Mouse (Mus musculus) gastrocnemius, postnatal 10 days (tissue): ENCODE measurements around the gene Grm8. TPM values are rescaled to one million over a fixed set of nuclear protein-coding genes. Genes with fewer than 3 reads are reported as not detected.

Experiments used
- DNase-seq: peaks from one replicate; pipeline ENCODE4 v3.0.0; 2021; ENCODE audit warnings: mixed read lengths
- long read RNA-seq, 2 experiments: library from polyadenylated mRNA; stranded (forward); transcript quantifications; one replicate each; pipeline ENCODE4 v2.0.0; 2021
- total RNA-seq, 2 experiments: library from RNA; stranded (reverse); gene quantifications; 2 replicates each; pipeline ENCODE4 v1.2.3; 2021

Grm8 gene
- under 1 TPM; 0.38 to 0.45 TPM for total RNA-seq
- long read RNA-seq, experiment 1, result 0 reads
- long read RNA-seq, experiment 2, result 0 reads

DNA sequence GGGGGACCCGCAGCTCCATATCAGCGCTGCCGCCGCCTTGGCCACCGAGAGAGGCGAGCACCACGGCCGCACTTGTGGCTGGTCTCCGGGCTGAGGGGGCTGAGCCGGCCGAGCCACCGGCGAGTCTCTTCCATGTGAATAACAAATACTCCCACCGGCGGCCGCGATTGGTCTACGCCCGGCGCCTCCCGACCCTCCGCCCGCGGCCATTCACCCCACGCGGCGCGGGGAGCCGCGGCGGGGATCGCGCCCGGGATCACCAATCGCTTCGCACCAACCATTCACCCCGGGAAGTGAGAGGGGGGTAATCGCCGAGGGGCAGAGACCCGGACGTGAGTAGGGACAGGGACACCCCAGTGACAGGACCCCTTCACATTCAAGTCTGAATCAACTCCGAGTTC lies at the start of gene Grm8:
TSS of gene Grm8 (minus strand) at position 178 of the 401 bp plus-strand sequence.
- peak; percentile 32 for DNase-seq

DNA sequence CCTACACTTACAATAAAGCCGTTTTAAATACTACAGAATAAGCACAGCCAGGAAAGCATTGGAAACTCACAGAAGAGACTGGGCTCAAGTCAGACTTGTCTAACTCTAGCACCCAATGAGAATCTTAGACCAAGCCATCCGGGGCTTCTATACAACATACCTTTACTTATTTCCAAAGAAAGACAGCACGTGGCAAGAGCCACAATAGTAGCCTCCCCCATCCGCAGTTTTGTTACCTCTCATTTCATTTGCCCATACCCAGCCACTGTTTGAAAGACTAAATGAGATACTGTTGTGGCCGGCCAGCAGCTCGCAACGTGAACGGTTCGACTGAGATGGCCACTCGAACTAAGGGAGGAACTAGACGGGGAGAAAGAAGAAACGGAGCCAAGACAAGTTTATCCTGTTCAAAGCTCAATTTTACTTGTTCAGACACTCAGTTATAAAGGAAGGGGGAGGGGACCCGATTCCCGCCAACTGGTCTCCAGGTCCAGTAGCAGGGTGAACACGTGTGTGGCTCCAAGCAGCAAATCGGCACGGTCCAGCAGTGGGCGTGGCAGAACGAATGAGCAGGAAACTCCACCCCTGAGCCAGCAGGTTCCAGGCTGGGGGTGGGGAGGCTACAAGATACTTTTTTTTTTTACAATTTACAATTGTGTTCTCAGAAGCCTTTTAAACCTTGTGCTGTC lies 35.0 kb upstream of the Grm8 start:
- DNase-seq, result no peak

DNA sequence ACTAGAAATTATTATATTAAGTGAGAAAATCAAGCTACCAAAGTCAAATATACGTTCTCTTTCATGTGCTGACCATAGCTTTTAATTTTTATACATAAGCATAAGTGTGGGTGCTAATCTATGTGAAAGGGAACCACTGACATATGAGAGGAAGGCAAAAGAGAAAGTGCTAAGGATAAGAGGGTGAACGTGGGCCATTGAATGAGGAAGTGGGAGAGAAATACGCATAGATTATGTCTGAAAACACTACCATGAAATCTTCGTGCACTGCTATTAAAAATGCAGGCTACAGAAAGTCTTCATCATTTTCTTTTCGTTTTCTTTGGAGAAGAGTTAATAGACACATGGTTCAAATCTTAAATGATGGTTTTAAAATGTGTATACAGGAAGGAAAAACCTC lies 25.4 kb upstream of the Grm8 start:
- DNase-seq, result no peak

DNA sequence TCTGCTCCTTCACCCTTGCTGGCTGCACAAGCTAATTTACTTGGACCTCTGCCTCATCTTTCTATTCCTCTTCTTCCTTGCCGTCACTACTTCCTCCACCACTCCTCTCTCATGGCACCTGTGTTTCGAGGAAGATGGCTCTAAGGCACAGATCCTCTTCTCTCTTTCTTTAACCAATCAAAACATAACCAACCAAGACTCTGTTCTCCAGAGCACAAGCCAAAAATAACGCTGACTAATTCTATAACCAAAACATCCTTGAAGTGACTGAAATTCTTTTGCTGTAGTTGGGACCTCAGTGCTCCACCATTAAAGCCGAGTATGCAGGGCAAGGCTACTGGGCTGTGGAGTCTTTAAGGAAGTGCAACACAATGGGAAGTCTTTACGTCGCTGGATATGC lies 11.5 kb upstream of the Grm8 start:
- DNase-seq, result no peak

DNA sequence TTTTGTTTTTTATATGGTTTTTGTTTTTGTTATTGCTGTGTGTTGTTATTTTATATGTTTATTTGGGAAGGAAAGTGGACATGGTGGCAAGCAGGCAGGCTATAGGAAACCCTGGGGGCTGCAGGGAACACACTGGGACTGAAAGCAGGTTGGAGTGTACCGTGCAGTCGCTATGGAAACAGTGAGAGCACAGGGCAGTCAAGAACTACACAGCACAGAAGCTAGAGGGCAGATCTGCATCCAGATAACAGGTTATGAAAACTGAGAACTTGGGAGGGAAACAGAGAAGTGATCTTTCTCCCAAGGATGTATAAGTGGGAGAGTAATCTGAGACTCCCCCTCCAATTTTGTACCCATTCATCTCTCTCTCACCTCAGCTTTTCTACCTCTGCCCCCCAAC lies 7.4 kb upstream of the Grm8 start:
- no peak for DNase-seq

DNA sequence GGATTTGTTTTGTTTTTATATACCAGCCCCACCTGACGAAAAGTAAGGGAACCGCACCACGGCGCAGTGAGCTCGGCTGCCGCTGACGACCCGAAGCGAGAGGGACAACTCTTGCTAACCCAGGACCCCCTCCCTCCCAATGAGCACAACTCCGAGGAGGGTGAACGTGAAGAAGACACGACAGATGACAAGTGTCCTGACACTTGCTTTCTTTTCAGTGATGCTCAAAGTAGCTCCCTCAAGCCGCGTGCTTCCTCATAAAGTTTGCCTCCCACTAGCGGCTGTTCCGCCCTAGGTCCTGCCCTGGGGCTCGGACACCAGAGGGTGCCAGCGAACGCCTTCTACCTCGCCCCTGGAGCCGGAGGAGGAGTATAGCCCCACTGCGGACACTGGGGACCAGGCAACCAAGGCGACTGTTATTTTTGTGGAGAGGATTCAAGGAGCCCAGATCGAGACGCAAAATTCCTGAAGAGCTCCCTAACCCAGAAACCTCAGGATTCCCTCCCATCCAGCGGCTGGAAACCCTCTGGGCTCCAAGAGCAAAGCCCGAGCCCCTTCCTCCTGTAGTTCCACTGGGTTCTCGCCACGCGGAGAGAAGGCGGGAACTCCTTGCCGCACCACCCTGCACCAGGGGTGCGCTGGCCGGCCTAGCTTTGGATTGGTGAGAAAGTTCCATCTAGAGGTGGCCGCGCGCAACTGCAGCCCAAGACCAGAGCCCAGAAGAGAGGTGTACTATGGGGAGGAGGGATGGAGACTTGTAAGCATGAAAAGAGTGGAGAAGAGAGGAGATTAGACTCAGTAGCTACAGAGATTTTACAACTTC lies 644 bp upstream of the Grm8 start:
- peak; percentile 69 for DNase-seq

DNA sequence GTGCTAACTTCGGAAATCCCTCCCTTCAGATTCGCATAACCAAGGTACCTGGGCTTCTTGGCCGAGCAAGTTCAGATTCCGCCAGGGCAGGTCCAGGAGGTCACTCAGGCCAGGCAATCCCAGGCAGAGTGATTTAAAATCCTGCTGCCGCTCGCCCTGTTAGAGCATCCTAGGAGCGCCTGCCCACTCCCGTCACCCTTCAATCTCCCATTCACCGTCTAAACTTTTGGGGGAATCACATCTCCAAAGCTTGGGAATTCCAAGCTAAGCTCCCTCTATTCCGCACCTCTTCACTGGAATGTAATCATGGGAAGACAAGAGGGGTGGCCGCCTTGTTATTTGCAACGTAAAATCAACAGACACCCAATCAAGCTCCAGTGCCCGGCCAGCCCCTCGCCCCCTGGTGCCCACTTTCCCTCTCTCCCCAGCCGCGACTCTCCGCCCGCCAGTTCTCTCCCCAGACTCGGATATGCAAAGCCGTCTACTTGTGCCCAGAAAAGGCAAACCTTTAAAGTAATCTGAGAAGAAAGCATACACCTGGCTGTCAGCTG lies 652 bp downstream of the Grm8 start:
- DNase-seq, result peak; percentile 7

DNA sequence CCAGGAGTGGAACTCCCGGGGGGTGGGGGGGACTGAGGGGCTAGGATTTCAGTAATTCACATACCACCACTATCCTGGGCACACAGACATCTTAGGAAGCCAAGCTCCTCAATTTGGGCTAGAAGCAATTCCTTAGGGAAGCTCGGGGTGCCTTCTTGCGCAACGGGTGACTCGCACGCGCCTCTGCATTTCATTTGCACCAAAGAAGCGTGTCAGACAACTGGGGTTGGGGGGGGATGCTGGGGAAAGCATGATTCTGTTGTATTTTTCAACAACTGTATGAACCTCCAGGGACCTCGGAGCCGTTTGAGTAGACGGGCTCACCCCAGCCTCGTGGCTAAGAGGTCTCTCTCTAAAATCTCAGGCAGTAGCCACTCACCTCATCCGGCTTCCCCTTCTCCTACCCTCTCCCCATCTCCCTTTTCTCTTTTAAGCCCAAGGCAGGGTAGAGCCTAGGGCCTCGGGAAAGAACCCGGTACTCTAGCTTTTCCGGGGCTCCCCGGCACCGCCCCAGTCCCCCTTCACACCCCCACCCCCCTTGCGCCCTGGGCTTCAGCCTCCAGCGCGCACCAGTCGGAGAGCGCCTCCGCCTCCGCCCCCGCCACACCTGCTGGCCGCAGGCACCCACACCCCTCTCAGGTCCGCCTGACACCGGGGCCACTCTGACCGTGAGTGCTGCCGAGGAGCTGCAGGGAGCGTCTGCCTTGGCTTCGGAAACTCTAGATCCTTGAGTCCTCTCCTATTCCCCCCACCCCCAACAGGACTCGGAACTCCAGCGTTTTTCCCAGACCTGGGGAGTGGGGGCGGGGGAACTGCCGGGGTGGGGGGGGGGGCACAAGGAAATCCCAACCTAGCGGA lies 1.5 kb downstream of the Grm8 start:
- no peak for DNase-seq

DNA sequence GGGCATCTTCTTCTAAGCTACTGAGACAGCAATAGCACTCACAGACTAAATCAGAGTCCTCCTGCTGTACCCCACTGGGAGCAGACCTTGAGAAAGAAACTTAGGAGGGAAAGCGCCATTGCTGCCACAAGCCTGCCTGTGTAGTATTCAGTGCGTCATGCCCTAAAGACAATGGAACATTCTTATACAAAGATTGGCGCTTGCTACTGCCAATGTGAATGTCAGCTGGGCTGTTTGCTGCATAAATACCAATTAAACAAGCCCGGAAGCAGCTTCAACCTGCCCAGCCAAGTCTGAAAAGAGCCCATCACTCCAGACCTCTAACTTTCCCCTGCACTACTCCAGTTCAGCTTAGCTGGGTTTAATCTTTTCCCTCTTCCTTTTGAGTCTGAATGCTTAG lies 2.9 kb downstream of the Grm8 start:
- DNase-seq, result no peak

DNA sequence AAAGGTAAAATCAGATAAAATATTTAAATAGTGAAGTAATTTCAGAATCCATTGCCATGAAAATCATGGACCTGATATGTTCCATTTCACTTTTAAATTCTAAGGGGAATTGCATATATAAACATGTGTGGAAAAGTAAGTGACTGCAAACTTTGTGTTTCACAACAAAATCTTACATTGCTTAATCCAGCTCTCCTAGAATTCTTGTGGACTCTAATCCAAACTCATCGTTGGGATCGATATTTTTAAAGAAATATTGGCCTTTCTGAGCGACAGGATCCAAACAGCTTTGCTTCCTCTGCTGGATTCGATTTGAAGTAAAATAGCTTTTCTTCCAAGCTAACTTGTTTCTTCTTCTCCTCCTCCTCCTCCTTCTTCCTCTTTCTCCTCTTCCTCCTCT lies 6.1 kb downstream of the Grm8 start:
- no peak for DNase-seq

DNA sequence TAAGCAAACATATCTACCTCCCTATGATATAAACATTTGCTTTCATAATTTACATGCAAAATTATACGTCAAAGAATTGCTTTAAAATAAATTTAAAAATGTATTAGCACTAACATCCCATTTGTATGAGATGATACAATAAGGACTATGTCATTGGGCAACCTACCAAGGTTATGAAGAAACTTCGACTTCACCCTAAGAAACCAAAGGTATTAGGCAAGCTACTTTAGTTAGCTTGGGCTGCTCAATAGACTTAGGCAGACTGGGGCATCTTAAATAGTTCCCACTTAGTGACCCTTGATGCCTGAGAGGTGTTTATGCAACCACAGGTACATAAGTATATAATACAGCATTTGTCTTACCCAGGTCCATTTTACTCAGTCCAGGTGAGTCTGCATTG lies 19.5 kb downstream of the Grm8 start:
- no peak for DNase-seq

DNA sequence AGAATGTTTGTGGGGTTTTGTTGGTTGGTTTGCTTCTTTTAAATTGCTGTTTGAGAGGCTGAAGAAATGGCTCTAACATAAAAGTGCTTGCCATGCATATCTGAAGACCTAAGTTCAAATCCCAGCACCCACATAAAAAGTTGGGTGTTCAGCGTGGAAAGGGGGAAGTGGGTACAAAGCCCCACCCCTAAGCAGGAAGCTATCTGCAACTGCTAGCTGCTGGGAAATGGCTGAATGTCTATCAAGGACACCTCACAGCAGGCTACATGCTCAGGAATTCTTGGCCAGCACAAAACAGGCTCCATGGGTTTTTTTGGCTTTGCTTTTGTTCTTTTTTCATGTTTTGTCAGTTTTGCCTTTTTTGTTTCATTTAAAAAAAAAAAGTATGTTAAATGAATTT lies 20.1 kb downstream of the Grm8 start:
- DNase-seq, result no peak

DNA sequence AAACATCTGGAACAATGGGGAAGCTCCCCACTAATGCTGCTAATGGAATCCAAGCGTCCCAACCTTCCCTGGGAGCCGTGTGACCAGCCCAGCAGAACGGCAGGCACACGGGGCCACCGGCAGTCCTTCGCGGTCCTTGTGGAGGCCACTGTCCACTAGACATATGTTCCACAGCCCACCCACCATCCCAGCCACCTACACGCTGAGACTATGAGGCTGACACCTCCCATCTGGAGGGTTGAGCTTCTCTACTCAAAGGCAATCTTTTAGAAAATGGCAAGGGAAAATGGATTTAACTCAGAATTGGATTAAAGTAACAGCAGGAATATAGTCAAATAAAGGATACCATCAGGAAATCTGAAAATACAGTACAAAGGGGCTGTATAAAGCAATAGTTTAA lies 23.4 kb downstream of the Grm8 start:
- DNase-seq, result no peak

DNA sequence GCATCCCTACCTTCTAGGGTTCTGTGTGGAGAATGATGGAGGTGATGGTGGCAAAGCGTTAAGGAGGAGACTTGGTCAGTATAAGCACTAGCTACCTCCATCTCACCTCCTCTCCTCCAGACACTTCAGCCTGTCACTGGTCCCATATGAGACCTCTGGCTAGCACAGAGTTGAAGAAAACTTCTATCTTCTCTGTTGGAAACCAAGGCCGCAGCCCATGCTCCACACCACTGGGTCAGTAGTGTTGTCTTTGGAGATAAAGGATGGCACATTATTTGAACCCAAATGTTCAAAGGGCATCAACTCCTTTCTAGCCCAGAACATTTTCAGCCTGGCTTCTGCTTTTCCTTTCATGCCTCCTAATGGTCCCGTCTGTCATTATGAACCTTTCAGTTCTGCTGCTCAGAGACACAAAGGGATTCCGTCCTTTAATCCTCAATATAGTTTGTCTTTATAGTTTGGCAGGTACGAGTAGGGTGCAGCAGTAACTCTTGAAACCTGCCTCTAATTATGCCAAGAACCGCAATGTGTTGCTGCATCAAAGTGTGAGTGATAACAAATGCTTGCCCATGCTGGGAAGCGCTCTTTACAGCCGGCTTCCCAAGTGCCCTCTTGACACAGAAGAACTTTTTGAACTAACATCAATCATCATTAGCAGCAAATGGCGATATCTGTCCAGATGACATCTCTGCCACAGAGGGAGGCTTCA lies 32.2 kb downstream of the Grm8 start:
- no peak for DNase-seq

DNA sequence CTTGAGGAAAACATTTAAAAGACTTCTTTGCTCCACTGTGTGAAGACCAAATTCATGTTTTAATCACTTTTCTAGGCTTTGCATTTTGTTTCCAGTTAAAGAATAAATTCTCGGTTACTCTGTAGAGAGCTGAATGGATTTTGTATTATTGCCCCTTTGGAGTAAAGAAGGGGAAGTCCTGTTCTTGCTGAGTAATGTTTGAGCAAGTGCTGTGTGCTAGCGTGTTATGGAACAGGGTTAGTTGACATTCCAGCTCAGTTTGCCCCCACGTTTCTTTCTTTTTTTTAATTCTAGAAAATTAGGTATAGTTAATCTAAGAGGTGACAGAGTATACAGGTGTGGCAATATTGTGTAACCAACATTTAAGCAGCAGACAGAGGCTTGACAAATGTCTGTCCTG lies 35.0 kb downstream of the Grm8 start:
- no peak for DNase-seq

DNA sequence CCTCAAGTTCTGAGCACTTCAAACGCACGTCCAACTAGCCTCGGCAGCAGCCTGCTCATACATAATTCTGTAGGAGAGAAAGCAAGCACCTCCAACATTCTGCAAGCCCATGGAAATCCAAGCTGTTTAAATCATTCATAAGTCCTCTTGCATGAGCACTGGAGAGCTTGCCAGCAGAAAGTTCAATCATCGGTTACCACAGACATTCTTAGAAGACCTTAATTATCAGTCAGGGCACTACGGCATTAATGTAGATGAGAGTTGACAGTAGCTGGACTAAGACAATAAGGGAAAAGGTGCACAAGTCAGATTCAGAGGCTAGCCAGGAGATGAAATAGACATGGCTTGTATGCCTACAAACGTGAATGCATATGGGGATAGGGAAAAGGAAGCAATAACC lies 42.5 kb downstream of the Grm8 start:
- no peak for DNase-seq

DNA sequence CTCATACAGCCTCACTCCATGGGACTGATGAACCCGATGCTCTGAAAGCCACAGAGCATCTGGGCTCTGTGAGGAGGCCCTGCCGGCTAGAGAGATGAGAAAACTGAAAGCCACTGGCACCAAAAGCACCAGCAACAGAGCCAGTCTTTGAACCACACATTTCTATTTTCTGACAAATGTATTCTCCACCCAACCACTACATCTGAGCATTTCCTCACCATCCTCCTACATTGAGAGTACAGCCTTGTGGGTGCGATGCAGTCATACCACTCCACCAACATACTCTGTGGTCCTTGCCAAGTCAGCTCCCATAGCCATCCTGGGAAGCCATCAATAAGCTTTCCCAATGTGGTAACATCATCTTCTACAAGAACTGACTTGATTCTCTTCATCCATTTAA lies 43.1 kb downstream of the Grm8 start:
- DNase-seq, result no peak

DNA sequence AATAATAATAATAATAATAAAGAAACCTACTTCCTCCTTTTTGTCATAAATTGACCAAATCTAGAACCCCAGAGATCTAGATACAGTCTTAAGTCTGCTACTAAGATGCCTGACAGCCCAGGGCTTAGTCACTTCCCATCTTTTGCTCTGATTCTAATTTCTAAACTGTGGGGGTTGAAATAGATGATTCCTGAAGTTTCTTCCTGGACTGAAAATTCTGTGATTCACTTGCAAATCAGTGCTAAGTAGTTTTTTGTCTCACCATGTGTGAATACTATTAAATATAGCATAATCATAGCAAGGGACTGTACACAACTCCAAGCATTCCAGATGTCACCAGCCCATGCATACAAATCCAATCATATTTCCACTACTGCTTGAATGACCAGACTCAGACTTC lies 44.0 kb downstream of the Grm8 start:
- no peak for DNase-seq

DNA sequence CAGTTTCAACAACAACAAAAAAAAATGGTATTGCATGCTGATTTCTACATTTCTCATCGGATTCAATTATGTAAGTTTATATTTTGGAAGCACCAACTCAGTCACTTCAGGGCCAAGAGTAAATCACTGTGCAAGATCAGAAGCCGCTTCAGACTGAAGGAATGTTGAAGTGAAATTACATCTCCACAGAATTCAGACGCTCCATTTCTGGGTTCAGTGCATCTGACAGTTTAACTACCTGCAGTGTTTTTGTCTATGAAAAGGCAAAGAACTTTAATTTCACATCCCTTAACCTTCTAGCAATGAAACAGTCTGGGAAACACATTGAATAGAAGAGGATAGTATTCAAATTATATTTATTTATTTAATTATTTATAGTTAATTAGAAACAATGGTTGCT lies 59.4 kb downstream of the Grm8 start:
- DNase-seq, result no peak

DNA sequence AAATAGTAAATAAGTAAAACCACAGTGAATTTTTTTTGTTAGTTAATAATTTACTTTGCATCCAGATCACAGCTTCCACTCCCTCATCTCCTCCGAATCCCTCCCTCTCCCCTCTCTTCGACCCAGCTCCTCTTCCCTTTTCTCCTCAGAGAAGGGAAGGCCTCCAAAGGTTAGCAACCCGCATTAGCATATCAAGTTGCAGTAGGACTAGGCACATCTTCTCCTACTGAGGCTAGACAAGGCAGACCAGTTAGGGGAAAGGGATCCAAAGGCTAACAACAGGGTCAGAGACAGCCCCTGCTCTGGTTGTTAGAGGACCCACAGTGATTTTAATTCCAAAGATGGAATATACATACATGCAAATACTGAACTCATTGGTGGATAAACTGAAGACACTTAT lies 60.5 kb downstream of the Grm8 start:
- DNase-seq, result no peak

DNA sequence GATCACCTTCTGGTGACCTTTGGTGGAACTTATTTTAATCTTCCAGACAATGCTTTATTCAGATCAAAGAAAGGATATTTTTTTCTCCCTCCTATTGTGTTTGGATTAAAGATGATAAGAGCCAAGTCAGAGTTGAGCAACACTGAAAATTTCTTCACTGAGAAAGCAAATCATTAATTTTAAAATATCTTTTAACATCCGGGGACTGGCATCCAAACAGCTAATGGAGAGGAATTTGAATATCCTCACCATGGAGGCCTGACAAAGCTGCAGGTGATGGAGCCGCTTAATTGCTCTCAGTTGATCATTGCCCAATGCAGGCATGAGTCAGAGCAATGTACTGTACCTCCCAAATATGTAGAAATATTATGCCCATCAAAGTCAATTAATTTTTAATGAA lies 83.0 kb downstream of the Grm8 start:
- no peak for DNase-seq

DNA sequence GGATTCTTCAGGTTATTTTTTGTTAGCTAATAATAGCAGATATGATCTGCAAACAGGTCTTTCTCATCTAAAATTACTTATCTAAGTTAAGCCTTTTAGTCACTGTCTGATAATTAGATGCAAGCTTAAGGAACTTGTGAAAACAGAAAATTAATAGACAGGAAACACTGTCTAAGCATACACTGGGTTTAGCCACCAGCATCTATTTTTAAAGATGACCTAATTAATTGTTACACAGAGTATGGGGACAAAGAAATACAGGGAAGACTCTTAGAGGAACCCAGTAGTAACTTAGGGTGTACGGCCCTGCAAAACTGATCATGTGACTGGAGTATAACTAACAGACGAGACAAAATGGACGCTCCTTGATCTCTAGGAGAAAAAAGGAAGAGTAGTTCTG lies 92.6 kb downstream of the Grm8 start:
- no peak for DNase-seq
